Mouse (Mus musculus) ES-E14 (cell line): ENCODE data around the gene Rnf182.

Source experiments
- CHD2 ChIP-seq: IDR thresholded peaks from 2 replicates; pipeline ENCODE4 v1.6.1; 2014; ENCODE audit warnings: mild to moderate bottlenecking, low read depth, low read length, inconsistent platforms
- HCFC1 ChIP-seq: IDR thresholded peaks from 2 replicates; pipeline ENCODE4 v1.6.1; 2012; ENCODE audit warnings: low read length, inconsistent platforms, borderline replicate concordance; ENCODE audit not compliant: insufficient read depth
- MAFK ChIP-seq: IDR thresholded peaks from 2 replicates; pipeline ENCODE4 v1.6.1; 2014; ENCODE audit warnings: mild to moderate bottlenecking, low read depth, low read length, inconsistent platforms; ENCODE audit not compliant: insufficient read depth
- ZC3H11A ChIP-seq: IDR thresholded peaks from 2 replicates; pipeline ENCODE4 v1.6.1; 2012; ENCODE audit warnings: low read depth, mild to moderate bottlenecking, inconsistent platforms, low read length, borderline replicate concordance
- ZNF384 ChIP-seq: IDR thresholded peaks from 2 replicates; pipeline ENCODE4 v1.6.1; 2012; ENCODE audit warnings: low read depth, low read length, inconsistent platforms

DNA sequence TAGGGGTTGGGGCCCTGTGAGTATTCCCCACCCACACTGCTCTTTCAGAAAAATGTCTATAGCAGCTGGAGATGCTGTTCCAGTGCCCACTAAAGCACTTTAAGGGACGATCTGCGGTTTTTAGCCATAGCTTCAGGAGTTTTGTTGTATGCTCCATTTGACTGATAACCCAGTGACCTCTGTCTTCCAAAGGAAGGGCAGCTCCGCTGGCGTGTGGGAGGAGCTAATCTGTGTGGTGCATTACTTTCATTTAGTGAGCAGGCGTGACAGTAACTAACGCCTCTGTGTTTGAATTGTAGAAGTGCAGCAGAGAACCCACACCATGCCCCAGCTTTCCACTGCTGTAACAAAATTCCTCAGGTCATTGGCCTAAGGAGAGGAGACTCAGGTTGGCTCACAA, 38.6 kb downstream of the Rnf182 start:
- TF ChIP-seq ZC3H11A (no peak), CHD2 (no peak), HCFC1 (no peak), MAFK (no peak), ZNF384 (no peak)
